Mouse (Mus musculus) brain, embryonic 14.5 days (tissue): ENCODE measurements at regions not wholly inside any gene's neighbourhood (a gene's known extent, or its start where the extent isn't known, plus 50 kb on each side); places are given as distances from the start of the nearest gene placed in this dataset.

Experiments used
- CTCF ChIP-seq: fragments of 200-500 bp; IDR thresholded peaks from 2 replicates; pipeline ENCODE4 v1.5.1; 2012; ENCODE audit warnings: inconsistent platforms, mild to moderate bottlenecking, moderate library complexity, borderline replicate concordance; ENCODE audit not compliant: insufficient read depth, insufficient read length; ENCODE audit errors: extremely low read depth
- POLR2A ChIP-seq: fragments of 200-500 bp; IDR thresholded peaks from 2 replicates; pipeline ENCODE4 v1.6.1; 2012; ENCODE audit warnings: mild to moderate bottlenecking, inconsistent platforms, borderline replicate concordance; ENCODE audit not compliant: poor library complexity, insufficient read depth, insufficient read length, severe bottlenecking; ENCODE audit errors: extremely low read depth

- TF ChIP-seq CTCF (no peak), POLR2A (no peak)
These were observed 3051.4 kb upstream of the Lrrc6 start for GRCm38 (mm10) chr15:69552062-69552628.
